Mouse (Mus musculus) myocyte (in vitro differentiated cells): ENCODE data around the gene Irx3.

Experiments used
- MYOD1 ChIP-seq, 3 experiments: IDR thresholded peaks; one replicate each; pipeline ENCODE4 v1.6.1; 2011; ENCODE audit warnings: control low read depth in 2 of 3, low read depth in 2 of 3, mild to moderate bottlenecking in 2 of 3, moderate library complexity in 1 of 3; ENCODE audit not compliant: insufficient read length in 2 of 3, control insufficient read depth in 1 of 3
- POLR2A ChIP-seq: IDR thresholded peaks from one replicate; pipeline ENCODE4 v1.6.1; 2011; ENCODE audit warnings: low read depth, mild to moderate bottlenecking, control low read depth, moderate library complexity; ENCODE audit not compliant: insufficient read length

DNA sequence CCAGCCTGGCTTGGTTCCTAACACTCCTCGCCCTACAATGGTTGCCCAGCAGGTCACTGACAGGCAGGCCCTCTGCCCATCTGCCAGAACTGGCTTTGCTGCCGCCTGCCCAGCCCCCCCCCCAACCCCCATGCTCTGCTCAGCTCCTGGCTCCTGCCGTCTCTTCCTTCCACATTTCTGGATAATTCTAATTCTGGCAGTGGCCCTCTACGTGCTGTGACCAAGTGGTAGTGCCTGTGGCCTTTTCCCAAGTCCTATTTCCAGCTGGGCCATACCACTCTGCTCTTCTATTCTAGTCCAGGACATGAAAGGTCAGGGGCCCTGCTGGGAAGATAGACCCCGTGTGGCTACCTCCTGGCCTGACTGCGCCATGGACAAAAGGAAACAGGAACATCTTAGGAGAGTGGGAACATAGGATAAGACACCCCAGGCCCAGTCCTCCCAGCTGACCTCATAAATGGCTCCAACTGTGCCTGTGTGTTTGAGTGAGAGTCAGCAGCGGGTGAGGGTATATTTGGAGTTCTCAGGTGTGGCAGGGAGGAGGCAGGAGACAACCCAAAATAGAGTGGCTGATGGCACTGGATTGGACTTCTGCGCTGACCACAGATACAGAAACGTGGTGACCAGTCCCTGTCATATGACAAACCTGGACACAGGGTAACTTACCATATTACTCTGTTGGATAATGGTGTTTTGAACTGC lies 14.5 kb downstream of the Irx3 start:
- TF ChIP-seq POLR2A (no peak), MYOD1 (IDR thresholded peaks at IDR 0.05; ENCODE audit: control insufficient read depth in 1 of 3, insufficient read length in 2 of 3, low read depth in 2 of 3) (no peak)
